Mouse (Mus musculus): ENCODE data around the gene Rin1. TPM values are rescaled to one million over a fixed set of nuclear protein-coding genes. Genes with fewer than 3 reads are reported as not detected.

Gene Rin1
- 3.2 TPM for total RNA-seq (2023)

DNA sequence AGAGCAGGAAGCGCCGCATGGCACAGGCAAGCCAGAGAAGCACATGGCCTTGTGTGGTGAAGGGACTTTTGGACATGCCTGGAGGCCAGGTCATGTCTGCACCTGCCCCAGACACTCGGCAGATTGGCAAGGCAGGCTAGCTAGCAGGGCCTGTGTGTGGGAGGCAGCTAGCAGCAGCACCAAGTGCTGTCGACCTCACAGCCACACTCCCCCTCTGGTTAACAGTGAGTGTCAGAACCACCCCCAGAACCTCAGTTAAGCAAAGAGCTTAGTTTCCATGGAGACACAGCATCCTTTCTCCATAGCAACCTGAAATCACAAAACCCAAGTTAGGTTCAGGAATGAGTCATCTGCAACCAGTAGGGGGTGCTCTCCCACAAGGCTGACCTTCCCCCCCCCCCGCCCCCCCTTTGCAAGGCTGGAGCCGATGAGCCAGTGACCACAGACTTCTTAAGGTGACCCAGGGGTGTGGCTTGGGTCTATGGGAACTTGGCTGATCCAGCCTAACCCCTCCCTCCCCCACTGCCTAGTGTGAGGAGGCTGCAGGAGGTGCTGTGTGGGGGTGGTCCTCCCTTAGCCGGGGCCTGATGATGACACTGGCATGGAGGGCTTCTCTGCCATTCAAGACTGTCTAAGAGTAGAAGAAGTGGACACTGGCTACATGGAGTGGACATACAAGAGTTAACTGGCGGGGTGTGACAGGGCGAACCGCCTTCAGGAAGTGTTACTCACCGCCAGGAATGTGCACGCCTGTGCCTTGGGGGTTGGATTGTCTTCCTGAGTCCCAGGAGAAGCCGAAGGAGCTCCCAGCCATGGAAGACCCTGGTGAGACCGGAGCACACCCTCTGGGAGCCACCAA lies at the start of gene Rin1:
Gene Rin1 (plus strand): TSS at position 435 of the 859 bp plus-strand sequence.

DNA sequence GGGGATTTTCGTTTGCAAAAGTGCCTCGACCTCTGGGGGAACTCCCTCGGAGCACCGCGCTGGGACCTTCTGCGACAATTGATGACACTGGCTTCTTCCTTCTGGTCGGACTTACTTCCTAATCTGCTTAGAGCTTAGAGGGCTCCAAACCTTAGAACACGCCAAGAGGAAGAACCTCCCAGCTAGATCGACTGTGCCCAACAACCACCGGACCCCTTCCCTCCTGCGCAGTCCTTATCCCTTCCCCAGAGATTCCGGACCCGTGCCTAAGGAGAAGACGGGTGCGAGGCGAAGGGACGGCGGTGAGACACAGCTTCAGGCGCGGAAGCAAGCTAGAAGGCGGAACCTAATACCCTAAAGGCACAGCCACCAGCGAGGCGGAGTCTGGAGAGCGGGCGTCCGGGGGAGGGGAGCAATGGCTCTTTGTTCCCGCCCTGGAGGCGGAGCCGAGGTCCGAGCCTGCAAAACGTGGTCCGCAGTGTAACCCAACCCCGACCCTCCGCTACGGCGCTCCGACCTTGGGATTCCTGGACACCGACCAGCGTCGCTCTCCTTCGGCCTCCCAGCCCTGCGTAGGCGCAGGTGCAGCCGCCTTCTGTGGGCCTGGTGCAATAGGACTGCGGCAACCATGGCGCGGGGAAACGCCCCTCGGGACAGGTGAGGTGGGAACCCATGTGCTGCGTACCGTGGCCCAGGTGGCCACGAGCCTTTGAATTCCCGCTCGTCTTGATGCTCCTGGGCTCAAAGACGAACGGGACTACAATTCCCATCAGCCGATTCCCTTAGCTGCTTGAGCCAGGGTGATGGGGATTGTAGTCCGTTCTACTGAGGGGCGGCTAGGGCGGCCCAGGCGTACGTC lies 26.4 kb upstream of the Rin1 start, which contains the start of gene Slc29a2:
Gene Slc29a2 (plus strand): TSS at position 240 of the 859 bp plus-strand sequence.

DNA sequence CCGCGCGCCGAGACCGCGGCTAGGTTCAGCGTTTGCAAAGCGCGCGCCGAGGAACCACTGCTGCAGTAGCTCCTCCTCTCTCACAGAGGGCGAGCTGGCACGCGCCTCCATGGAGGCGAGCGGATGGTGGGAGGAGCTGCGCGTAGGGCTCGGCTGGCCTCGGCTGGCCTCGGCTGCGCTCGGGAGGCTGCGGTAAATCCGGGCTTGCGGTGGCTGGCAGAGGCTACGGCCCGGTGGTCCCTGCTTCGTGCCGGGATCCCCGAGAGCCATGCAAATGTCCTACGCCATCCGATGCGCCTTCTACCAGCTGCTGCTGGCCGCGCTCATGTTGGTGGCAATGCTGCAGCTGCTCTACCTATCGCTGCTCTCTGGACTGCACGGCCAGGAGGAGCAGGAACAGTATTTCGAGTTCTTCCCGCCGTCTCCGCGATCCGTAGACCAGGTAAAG lies 11.5 kb upstream of the Rin1 start, which contains the start of the genes B4gat1 and AC124502.3:
Gene B4gat1 (plus strand): TSS at position 118 of the 448 bp plus-strand sequence.
Gene AC124502.3 (plus strand): TSS at position 183 of the 448 bp plus-strand sequence.

DNA sequence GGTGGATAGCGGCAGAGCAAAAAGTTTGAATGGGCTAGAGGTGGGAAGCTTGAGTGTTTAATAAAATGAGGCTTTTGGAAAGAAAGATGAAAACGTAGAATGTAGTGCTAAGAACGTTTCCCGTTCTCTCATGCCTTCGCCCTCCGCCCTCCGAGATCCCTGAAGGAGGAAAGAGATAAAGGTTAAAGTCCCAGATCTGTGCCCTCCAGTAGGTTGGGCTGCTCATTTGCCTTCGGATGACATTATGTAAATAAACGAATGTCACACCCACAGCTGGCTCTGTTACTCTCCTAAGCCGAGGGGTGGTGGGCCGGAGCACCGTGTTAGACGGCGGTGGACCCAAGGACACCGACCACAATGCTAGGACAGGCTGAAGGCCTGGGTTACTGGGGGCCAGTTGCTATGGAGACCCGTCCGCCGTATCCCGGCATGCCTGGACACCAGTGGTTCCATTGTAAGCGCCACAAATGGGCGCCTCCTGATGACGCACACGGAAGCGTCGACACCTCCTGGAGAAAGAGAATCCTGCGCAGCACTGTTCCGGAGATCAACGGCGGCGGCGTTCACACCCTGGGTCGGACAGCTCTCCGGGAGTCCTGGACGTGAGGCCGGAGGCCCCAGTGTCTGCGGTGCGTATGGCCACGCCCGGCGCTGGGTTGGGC lies 9.3 kb upstream of the Rin1 start, which contains the start of gene Brms1:
Gene Brms1 (plus strand): TSS at position 493 of the 662 bp plus-strand sequence.

DNA sequence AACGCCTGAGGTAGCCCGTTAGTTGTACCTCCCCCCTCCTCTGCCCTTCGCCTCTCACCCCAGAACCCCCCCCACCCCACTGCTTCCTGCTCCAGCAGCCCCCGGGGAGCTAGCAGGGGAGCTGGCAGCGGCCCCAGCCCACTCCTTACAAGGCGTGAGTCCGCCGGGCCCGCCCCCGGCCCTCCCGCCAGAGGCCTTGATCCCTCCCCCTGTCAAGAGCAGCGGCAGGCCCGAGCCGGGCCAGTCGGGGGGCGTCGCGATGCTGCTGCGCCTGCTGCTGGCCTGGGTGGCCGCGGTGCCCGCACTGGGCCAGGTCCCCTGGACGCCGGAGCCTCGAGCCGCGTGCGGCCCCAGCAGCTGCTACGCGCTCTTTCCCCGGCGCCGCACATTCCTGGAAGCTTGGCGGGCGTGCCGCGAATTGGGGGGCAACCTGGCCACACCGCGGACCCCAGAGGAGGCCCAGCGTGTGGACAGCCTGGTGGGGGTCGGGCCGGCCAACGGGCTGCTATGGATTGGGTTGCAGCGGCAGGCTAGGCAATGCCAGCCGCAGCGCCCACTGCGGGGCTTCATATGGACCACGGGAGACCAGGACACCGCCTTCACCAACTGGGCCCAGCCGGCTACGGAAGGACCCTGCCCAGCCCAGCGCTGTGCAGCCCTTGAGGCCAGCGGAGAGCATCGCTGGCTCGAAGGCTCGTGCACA lies 17.7 kb downstream of the Rin1 start, which contains the start of gene Cd248:
Gene Cd248 (plus strand): TSS at position 212 of the 703 bp plus-strand sequence.

DNA sequence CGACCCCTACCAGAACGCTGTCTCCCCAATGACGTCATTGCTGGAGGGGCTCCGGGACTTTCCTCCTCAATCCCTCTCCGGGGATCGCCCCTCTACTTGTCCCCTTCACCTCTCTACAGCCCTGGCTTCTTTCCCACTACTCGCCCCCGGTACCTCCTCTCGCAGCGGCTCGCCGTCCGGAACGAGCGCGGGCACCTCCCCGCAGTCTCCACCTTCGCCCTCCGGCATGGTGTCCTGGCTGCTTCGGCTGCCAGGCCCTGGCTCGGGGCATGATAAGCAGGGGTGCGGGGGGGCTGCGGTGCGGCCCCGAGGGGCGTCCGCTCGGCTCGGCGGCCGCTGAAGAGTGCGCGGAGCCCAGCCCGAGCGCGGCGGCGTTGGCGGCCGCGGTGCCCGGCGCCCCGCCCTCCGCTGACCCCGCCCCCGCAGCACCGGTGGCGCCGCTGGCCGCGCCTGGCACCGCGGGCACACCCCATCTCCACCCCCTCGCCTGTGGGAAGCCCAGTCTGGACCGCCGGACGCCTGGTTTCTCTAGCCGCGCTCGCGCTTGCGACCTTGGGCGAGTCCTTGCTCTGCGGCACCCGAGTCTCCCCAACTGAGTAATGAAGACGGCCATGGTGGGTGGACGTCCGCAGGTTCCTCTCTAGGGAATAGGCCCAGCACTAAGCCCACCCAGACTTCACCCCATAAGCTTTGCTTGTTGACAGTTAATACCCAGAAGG lies 35.0 kb downstream of the Rin1 start, which contains the start of gene Tmem151a:
Gene Tmem151a (minus strand): TSS at position 387 of the 719 bp plus-strand sequence.

DNA sequence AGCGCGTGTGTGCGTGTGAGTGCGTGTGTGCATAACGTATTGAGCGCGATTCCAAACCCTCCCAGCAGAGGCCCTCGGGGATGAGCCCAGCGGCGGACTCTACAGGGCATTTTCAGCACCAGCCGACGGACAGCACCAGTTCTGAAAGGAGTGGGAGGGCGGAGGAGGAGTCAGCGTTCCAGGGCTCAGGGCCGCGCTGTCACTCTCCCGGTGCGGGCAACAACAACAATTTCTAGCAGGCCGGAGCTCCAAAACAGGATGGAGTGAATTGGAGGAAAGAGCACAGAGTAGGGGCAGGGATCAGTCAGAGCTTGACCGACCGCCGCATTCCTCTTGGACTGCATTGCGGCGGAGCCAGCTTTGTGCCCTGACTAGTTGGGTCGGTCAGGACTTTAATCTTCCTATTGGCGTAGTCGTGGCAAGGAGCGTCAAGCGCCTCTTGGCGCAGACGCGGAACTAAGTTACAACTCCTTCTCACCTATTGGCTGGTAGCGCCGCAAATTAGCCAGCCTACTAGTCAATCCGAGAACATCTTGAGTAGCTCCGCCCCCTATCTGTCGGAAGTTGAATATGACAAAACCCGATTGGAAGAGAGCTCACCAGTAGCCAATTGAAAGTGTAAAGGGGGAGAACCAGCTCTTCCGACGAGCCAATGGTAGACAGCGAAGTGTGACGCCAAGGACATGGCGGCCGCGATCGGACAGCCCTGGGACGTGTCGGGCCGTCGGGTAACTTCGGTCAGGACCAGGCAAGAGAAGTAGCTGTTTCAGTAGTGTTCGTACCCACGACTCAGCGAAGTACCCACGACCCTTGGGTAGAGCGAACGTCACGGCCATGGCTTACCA lies 37.8 kb downstream of the Rin1 start, which contains the start of gene Yif1a:
Gene Yif1a (plus strand): TSS at position 655 of the 845 bp plus-strand sequence.

DNA sequence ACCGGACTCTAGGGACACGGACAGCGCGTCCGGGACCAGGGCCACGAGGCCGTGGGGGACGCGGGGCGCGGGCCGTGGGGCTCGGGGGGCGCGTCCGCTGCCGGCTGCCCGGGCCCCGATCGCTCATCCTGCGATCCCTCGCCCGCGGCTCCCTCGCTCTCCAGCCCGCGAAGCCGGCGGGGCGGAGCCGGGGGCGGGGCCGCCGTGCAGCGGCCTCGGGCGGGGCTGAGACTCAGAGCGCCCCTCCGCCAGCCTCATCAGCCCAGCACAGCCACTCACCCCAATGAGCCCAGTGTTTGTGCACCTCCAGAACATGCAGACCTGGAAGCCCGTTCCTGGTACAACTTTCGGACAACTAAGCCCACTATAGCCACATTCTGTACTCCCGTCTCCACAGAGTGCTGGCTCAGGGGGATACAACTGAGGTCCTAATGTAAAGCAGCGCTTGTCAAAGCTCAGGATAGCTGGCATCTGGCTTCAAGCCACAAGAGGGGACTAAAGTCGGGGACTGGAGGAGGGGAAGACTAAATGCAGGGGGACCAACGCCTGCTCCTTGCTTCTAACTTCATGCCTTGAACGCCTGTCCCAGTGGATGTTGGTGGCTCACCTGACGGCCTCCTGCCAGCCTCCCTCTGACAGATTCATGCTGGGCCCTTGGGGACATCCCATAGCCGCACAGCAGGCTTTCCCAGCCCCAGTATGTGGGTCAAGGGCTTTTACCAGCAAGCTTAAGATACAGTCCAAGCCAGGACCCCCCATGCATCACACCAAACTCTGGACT lies 48.3 kb downstream of the Rin1 start, which contains the start of gene Cnih2:
Gene Cnih2 (minus strand): TSS at position 159 of the 781 bp plus-strand sequence.

Other genes with a start within 250 kb of the Rin1 start
- 26.8 TPM for gene Gm21992, start 238.9 kb upstream of the Rin1 start, total RNA-seq (2023)
- gene Rbm14, start 238.8 kb upstream of the Rin1 start, total RNA-seq (2023), result 92.3 TPM
- gene Ccs, start 211.1 kb upstream of the Rin1 start, total RNA-seq (2023), result 42.2 TPM
- not detected for gene Ccdc87, start 211.1 kb upstream of the Rin1 start, total RNA-seq (2023)
- gene Ctsf, start 195.4 kb upstream of the Rin1 start, total RNA-seq (2023), result 11.4 TPM
- gene Actn3, start 172.6 kb upstream of the Rin1 start, total RNA-seq (2023), result not detected
- 4.9 TPM for gene Zdhhc24, start 171.8 kb upstream of the Rin1 start, total RNA-seq (2023)
- gene Bbs1, start 143.9 kb upstream of the Rin1 start, total RNA-seq (2023), result 2.5 TPM
- gene Dpp3, start 122.2 kb upstream of the Rin1 start, total RNA-seq (2023), result 57.1 TPM
- 1.9 TPM for gene Peli3, start 107.4 kb upstream of the Rin1 start, total RNA-seq (2023)
- gene Mrpl11, start 88.3 kb upstream of the Rin1 start, total RNA-seq (2023), result 31.1 TPM
- 0.29 TPM for gene Npas4, start 60.2 kb upstream of the Rin1 start, total RNA-seq (2023)
- 2.2 TPM for gene Slc29a2, start 26.6 kb upstream of the Rin1 start, total RNA-seq (2023)
- 4.0 TPM for gene B4gat1, start 11.7 kb upstream of the Rin1 start, total RNA-seq (2023)
- gene AC124502.3, start 11.6 kb upstream of the Rin1 start, total RNA-seq (2023), result 0.79 TPM
- gene Brms1, start 9.1 kb upstream of the Rin1 start, total RNA-seq (2023), result 63.2 TPM
- gene Cd248, start 17.6 kb downstream of the Rin1 start, total RNA-seq (2023), result not detected
- gene Tmem151a, start 35.0 kb downstream of the Rin1 start, total RNA-seq (2023), result not detected
- gene Yif1a, start 38.1 kb downstream of the Rin1 start, total RNA-seq (2023), result 19.2 TPM
- gene Cnih2, start 48.0 kb downstream of the Rin1 start, total RNA-seq (2023), result 3.4 TPM
- 90.7 TPM for gene Rab1b, start 56.6 kb downstream of the Rin1 start, total RNA-seq (2023)
- gene Klc2, start 68.1 kb downstream of the Rin1 start, total RNA-seq (2023), result 20.2 TPM
- 116 TPM for gene Pacs1, start 222.6 kb downstream of the Rin1 start, total RNA-seq (2023)
- 265 TPM for gene Sf3b2, start 245.0 kb downstream of the Rin1 start, total RNA-seq (2023)
- gene Gal3st3, start 247.8 kb downstream of the Rin1 start, total RNA-seq (2023), result not detected